Mouse (Mus musculus): ENCODE results near the gene Gmds. TPM values are rescaled to one million over a fixed set of nuclear protein-coding genes. Genes with fewer than 3 reads are reported as not detected.

The Gmds gene
- polyA plus RNA-seq, 1 experiment, result 21.2 TPM

DNA sequence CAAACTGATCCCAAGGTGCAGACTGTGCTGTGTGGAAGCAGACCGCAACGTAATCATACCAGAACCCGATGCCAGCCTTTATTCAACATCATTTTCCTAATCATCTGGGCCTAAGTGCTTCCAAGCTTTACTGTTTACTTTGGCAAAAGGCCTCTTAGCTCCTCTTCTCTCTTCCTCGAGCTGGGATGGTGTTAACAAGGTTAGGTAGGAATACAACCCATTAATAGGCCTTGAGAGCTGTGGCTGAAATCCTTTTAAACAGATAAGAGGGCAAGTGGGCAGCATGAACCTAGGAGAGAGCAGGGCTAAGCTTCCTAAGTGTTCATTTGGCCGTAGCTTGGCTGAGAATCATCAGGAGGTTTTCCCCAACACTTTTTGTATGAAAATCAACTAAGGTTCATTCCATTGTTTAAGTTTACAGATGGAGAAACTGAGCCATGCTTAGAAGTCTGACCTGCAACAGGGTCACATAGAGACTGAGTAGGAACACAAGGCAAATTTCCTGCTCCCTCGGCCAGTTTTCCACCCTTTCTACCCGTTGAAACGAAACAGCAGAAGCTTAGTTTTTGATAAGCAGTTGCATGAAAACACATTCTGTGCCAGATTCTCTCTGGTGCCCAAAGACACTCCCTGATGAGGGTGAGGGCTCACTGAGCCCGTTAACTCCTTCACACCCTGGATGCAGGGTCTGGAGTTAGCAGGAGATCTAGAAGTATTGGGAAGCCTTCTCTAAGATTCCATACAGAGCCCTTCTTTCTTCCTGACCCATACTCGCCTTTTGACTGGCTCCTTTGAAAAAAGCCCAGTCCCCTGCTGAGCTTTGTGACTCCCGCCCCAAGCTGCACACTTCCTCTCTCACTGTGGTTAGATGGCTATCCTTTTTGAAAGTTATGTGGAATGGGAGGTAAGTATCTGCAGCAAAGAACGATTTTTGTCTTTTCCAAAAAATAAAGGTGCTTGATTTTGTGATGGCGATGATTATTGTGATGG lies 379.9 kb downstream of the Gmds start:
- no peaks in the 10 kb centered on the region for H3K27me3 ChIP-seq (ENCODE audit: control insufficient read depth, insufficient read depth, low read length)
- TF ChIP-seq POLR2A (IDR thresholded peaks at IDR 0.05; ENCODE audit: control insufficient read depth, extremely low read depth, insufficient read depth, low read length, poor library complexity) (no peak), CTCF (IDR thresholded peaks at IDR 0.05; ENCODE audit: borderline replicate concordance, control insufficient read depth, extremely low read depth, insufficient read depth, low read length, poor library complexity) (no peak)
- H3K27ac ChIP-seq (ENCODE audit: control insufficient read depth, insufficient read depth, low read length), result no peak overlapping the region
- H3K4me3 ChIP-seq (ENCODE audit: control insufficient read depth, insufficient read depth, low read length), result no peak overlapping the region
- WGBS, result 76% methylated on average over 13 of the region's 13 CpGs
- DNase-seq, result no peak
- no peaks in the 10 kb centered on the region for H3K36me3 ChIP-seq (ENCODE audit: control insufficient read depth, insufficient read depth, low read length)
- no peaks in the 10 kb centered on the region for H3K4me1 ChIP-seq (replicated peaks; ENCODE audit: control insufficient read depth, insufficient read depth, low read length)

DNA sequence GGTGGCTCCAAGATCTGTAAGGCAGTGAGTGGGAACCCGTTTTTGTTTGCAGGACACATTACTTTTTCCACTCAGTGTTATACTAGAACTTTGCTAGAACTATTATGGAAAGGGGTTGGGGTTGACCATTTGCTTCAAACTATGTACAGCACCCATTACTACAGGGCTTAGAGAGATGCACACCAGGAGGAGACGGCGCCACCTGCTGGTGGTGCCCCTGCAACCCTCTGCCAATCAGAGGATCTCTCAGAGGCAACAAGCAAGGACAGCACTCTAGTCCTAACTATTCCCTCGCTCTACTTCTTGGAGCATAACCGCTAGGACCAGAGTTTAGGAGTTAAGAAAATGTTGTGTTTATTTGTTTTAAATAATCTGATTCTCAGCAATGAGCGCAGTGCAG lies 382.0 kb downstream of the Gmds start:
- no peaks in the 10 kb centered on the region for H3K27me3 ChIP-seq (ENCODE audit: control insufficient read depth, insufficient read depth, low read length)
- no peaks in the 10 kb centered on the region for H3K36me3 ChIP-seq (ENCODE audit: control insufficient read depth, insufficient read depth, low read length)
- H3K4me1 ChIP-seq (replicated peaks; ENCODE audit: control insufficient read depth, insufficient read depth, low read length), result no peaks in the 10 kb centered on the region
- TF ChIP-seq CTCF (IDR thresholded peaks at IDR 0.05; ENCODE audit: borderline replicate concordance, control insufficient read depth, extremely low read depth, insufficient read depth, low read length, poor library complexity), result peak; percentile 76; the same call in 1 of the 2 replicates
- no peak for TF ChIP-seq POLR2A (IDR thresholded peaks at IDR 0.05; ENCODE audit: control insufficient read depth, extremely low read depth, insufficient read depth, low read length, poor library complexity)
- 82% methylated on average over 6 of the region's 6 CpGs for WGBS
- peak; percentile 57 for DNase-seq
- no peak overlapping the region for H3K27ac ChIP-seq (ENCODE audit: control insufficient read depth, insufficient read depth, low read length)
- H3K4me3 ChIP-seq (ENCODE audit: control insufficient read depth, insufficient read depth, low read length), result no peak overlapping the region

GRCm38 (mm10) chr13:31956112-31956511 lies 382.4 kb downstream of the Gmds start:
- WGBS, result 96% methylated on average over 4 of the region's 4 CpGs
- no peak for TF ChIP-seq POLR2A (IDR thresholded peaks at IDR 0.05; ENCODE audit: control insufficient read depth, extremely low read depth, insufficient read depth, low read length, poor library complexity)
- no peak for TF ChIP-seq CTCF (IDR thresholded peaks at IDR 0.05; ENCODE audit: borderline replicate concordance, control insufficient read depth, extremely low read depth, insufficient read depth, low read length, poor library complexity)
- Histone ChIP-seq H3K4me3 (ENCODE audit: control insufficient read depth, insufficient read depth, low read length) (no peak overlapping the region), H3K27me3 (ENCODE audit: control insufficient read depth, insufficient read depth, low read length) (no peaks in the 10 kb centered on the region), H3K4me1 (replicated peaks; ENCODE audit: control insufficient read depth, insufficient read depth, low read length) (no peaks in the 10 kb centered on the region), H3K36me3 (ENCODE audit: control insufficient read depth, insufficient read depth, low read length) (no peaks in the 10 kb centered on the region), H3K27ac (ENCODE audit: control insufficient read depth, insufficient read depth, low read length) (no peak overlapping the region)
- DNase-seq, result no peak

DNA sequence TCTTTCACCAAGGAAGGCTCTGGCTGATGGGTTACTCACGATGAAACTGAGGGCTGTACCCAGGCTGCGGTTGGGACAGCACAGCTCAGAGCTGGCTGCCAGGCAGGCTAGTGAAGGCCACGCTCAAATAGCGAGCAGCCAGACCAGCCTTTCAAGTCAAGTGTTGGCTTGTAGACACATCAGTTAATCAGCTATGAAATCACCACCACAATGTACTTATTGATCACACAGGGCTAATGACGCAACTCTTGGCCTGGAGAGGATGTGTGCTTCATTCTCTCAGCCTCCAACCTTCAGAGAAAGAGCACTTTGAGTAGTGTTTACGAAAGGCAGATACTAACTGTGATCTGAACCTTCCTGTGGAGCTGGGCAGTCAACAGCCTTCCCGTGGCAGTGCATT lies 383.4 kb downstream of the Gmds start:
- H3K27ac ChIP-seq (ENCODE audit: control insufficient read depth, insufficient read depth, low read length), result no peak overlapping the region
- WGBS, result 92% methylated on average over 7 of the region's 7 CpGs
- DNase-seq, result no peak

DNA sequence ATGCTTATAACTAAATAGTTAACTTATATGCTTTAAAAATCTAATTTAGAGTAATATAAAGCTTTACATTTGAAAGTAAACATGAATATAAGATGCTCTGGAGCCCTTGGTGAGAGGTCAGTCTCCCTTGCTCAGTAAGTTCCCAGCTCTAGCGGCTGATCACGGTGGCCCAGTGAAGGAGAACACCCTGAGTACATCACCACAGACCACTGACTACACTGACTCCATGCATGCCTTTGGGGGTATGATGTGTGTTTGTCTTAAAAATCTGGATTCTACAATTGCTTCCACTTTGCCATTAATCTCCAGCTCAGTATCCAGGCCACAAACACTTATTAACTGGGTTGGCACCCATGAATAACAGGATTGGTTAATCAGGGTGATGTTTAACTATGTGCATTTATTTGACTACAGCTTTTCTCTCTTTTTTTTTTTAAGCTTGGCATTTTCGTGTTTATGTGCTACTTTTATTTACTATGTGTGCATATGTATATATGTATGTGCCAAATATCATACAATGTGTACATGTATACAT lies 393.8 kb downstream of the Gmds start:
- Histone ChIP-seq H3K4me3 (ENCODE audit: control insufficient read depth, insufficient read depth, low read length) (no peak overlapping the region), H3K27me3 (ENCODE audit: control insufficient read depth, insufficient read depth, low read length) (no peaks in the 10 kb centered on the region), H3K4me1 (replicated peaks; ENCODE audit: control insufficient read depth, insufficient read depth, low read length) (no peaks in the 10 kb centered on the region), H3K36me3 (ENCODE audit: control insufficient read depth, insufficient read depth, low read length) (no peaks in the 10 kb centered on the region), H3K27ac (ENCODE audit: control insufficient read depth, insufficient read depth, low read length) (no peak overlapping the region)
- WGBS, result 96% methylated on average over 3 of the region's 3 CpGs
- no peak for DNase-seq
- no peak for TF ChIP-seq POLR2A (IDR thresholded peaks at IDR 0.05; ENCODE audit: control insufficient read depth, extremely low read depth, insufficient read depth, low read length, poor library complexity)
- no peak for TF ChIP-seq CTCF (IDR thresholded peaks at IDR 0.05; ENCODE audit: borderline replicate concordance, control insufficient read depth, extremely low read depth, insufficient read depth, low read length, poor library complexity)

More for the DNA sequence above, 383.4 kb downstream of the Gmds start:
- TF ChIP-seq CTCF (IDR thresholded peaks at IDR 0.05; ENCODE audit: borderline replicate concordance, control insufficient read depth, extremely low read depth, insufficient read depth, low read length, poor library complexity), result no peak
- no peak for TF ChIP-seq POLR2A (IDR thresholded peaks at IDR 0.05; ENCODE audit: control insufficient read depth, extremely low read depth, insufficient read depth, low read length, poor library complexity)
- Histone ChIP-seq H3K36me3 (ENCODE audit: control insufficient read depth, insufficient read depth, low read length) (no peaks in the 10 kb centered on the region), H3K27me3 (ENCODE audit: control insufficient read depth, insufficient read depth, low read length) (no peaks in the 10 kb centered on the region), H3K4me3 (ENCODE audit: control insufficient read depth, insufficient read depth, low read length) (no peak overlapping the region), H3K4me1 (replicated peaks; ENCODE audit: control insufficient read depth, insufficient read depth, low read length) (no peaks in the 10 kb centered on the region)

- 88% methylated on average over 7 of the region's 7 CpGs for WGBS
Observed at GRCm38 (mm10) chr13:31943482-31944275, 394.9 kb downstream of the Gmds start.

More at GRCm38 (mm10) chr13:31943482-31944275, 394.9 kb downstream of the Gmds start:
- no peaks in the 10 kb centered on the region for H3K4me1 ChIP-seq (replicated peaks; ENCODE audit: control insufficient read depth, insufficient read depth, low read length)
- no peak for DNase-seq
- H3K27me3 ChIP-seq (ENCODE audit: control insufficient read depth, insufficient read depth, low read length), result no peaks in the 10 kb centered on the region
- H3K4me3 ChIP-seq (ENCODE audit: control insufficient read depth, insufficient read depth, low read length), result no peak overlapping the region
- TF ChIP-seq CTCF (IDR thresholded peaks at IDR 0.05; ENCODE audit: borderline replicate concordance, control insufficient read depth, extremely low read depth, insufficient read depth, low read length, poor library complexity), result no peak
- no peak for TF ChIP-seq POLR2A (IDR thresholded peaks at IDR 0.05; ENCODE audit: control insufficient read depth, extremely low read depth, insufficient read depth, low read length, poor library complexity)
- H3K27ac ChIP-seq (ENCODE audit: control insufficient read depth, insufficient read depth, low read length), result no peak overlapping the region
- H3K36me3 ChIP-seq (ENCODE audit: control insufficient read depth, insufficient read depth, low read length), result no peaks in the 10 kb centered on the region

Data from thymus, adult 2 months (tissue).